Mouse (Mus musculus): ENCODE data around the gene Olfr1150-ps1. TPM values are rescaled to one million over a fixed set of nuclear protein-coding genes. Genes with fewer than 3 reads are reported as not detected.

Olfr1150-ps1 gene
- total RNA-seq (2014; rRNA removed): not detected in 2 replicates
- not detected in 2 replicates for polyA plus RNA-seq (2012; rRNA removed)

- peaks cover 5% of the 10 kb centered on the region; the same call in 1 of the 2 replicates for H3K4me1 ChIP-seq (ENCODE audit: control insufficient read depth, insufficient read depth, low read length)
- no peaks in the 10 kb centered on the region for H3K79me2 ChIP-seq (ENCODE audit: control insufficient read depth, insufficient read depth, low read length)
- WGBS: 77% methylated on average over 1 of the region's 1 CpGs
- no peak within 1 kb of the TSS for H3K27ac ChIP-seq (replicated peaks; ENCODE audit: insufficient read depth, low read depth, low read length)
- H3K4me3 ChIP-seq (ENCODE audit: insufficient read depth, low read depth, low read length): no peak within 1 kb of the TSS
- H3K9ac ChIP-seq (ENCODE audit: low read depth, low read length): no peak within 1 kb of the TSS
- no peaks in the 10 kb centered on the region for H3K27me3 ChIP-seq (ENCODE audit: control insufficient read depth, insufficient read depth, low read length)
- no peak for TF ChIP-seq CTCF (IDR thresholded peaks at IDR 0.05; ENCODE audit: low read depth, low read length)
- no peak for TF ChIP-seq POLR2A (IDR thresholded peaks at IDR 0.05; ENCODE audit: extremely low read depth, insufficient read depth, low read length)
- DNase-seq (ENCODE audit: extremely low read depth, low read depth, low spot score): no peak
- no peaks in the 10 kb centered on the region for H3K36me3 ChIP-seq (ENCODE audit: control insufficient read depth, insufficient read depth, low read length)
Observed at GRCm38 (mm10) chr2:87843693-87844092, at the start of gene Olfr1150-ps1. Gene Olfr1150-ps1 (plus strand): TSS chr2:87843993.

GRCm38 (mm10) chr2:87800292-87800691, 43.5 kb upstream of the Olfr1150-ps1 start, which contains the start of gene Olfr1143:
Gene Olfr1143 (plus strand): TSS chr2:87800592.
- Histone ChIP-seq H3K4me1 (ENCODE audit: control insufficient read depth, insufficient read depth, low read length) (no peaks in the 10 kb centered on the region), H3K79me2 (ENCODE audit: control insufficient read depth, insufficient read depth, low read length) (no peaks in the 10 kb centered on the region), H3K27me3 (ENCODE audit: control insufficient read depth, insufficient read depth, low read length) (no peaks in the 10 kb centered on the region), H3K27ac (replicated peaks; ENCODE audit: insufficient read depth, low read depth, low read length) (no peak within 1 kb of the TSS), H3K4me3 (ENCODE audit: insufficient read depth, low read depth, low read length) (no peak within 1 kb of the TSS), H3K9ac (ENCODE audit: low read depth, low read length) (no peak within 1 kb of the TSS), H3K36me3 (ENCODE audit: control insufficient read depth, insufficient read depth, low read length) (no peaks in the 10 kb centered on the region)
- TF ChIP-seq POLR2A (IDR thresholded peaks at IDR 0.05; ENCODE audit: extremely low read depth, insufficient read depth, low read length) (no peak), CTCF (IDR thresholded peaks at IDR 0.05; ENCODE audit: low read depth, low read length) (no peak)
- DNase-seq (ENCODE audit: extremely low read depth, low read depth, low spot score): no peak

- Histone ChIP-seq H3K79me2 (ENCODE audit: control insufficient read depth, insufficient read depth, low read length) (no peaks in the 10 kb centered on the region), H3K27ac (replicated peaks; ENCODE audit: insufficient read depth, low read depth, low read length) (no peak within 1 kb of the TSS), H3K4me1 (ENCODE audit: control insufficient read depth, insufficient read depth, low read length) (no peaks in the 10 kb centered on the region), H3K9ac (ENCODE audit: low read depth, low read length) (no peak within 1 kb of the TSS), H3K27me3 (ENCODE audit: control insufficient read depth, insufficient read depth, low read length) (no peaks in the 10 kb centered on the region), H3K4me3 (ENCODE audit: insufficient read depth, low read depth, low read length) (no peak within 1 kb of the TSS), H3K36me3 (ENCODE audit: control insufficient read depth, insufficient read depth, low read length) (no peaks in the 10 kb centered on the region)
- no peak for DNase-seq (ENCODE audit: extremely low read depth, low read depth, low spot score)
- 63% methylated on average over 1 of the region's 1 CpGs for WGBS
- TF ChIP-seq CTCF (IDR thresholded peaks at IDR 0.05; ENCODE audit: low read depth, low read length) (no peak), POLR2A (IDR thresholded peaks at IDR 0.05; ENCODE audit: extremely low read depth, insufficient read depth, low read length) (no peak)
Observed at GRCm38 (mm10) chr2:87809522-87809921, 34.3 kb upstream of the Olfr1150-ps1 start, which contains the start of gene Olfr1145. Gene Olfr1145 (plus strand): TSS chr2:87809822.

- no peak for DNase-seq (ENCODE audit: extremely low read depth, low read depth, low spot score)
- H3K4me3 ChIP-seq (ENCODE audit: insufficient read depth, low read depth, low read length): no peak within 1 kb of the TSS
- no peaks in the 10 kb centered on the region for H3K4me1 ChIP-seq (ENCODE audit: control insufficient read depth, insufficient read depth, low read length)
- WGBS: 93% methylated on average over 1 of the region's 1 CpGs
- no peaks in the 10 kb centered on the region for H3K36me3 ChIP-seq (ENCODE audit: control insufficient read depth, insufficient read depth, low read length)
- H3K27ac ChIP-seq (replicated peaks; ENCODE audit: insufficient read depth, low read depth, low read length): no peak within 1 kb of the TSS
- no peak for TF ChIP-seq CTCF (IDR thresholded peaks at IDR 0.05; ENCODE audit: low read depth, low read length)
- TF ChIP-seq POLR2A (IDR thresholded peaks at IDR 0.05; ENCODE audit: extremely low read depth, insufficient read depth, low read length): no peak
- H3K27me3 ChIP-seq (ENCODE audit: control insufficient read depth, insufficient read depth, low read length): no peaks in the 10 kb centered on the region
- no peak within 1 kb of the TSS for H3K9ac ChIP-seq (ENCODE audit: low read depth, low read length)
- H3K79me2 ChIP-seq (ENCODE audit: control insufficient read depth, insufficient read depth, low read length): no peaks in the 10 kb centered on the region
Observed at GRCm38 (mm10) chr2:87830233-87830632, 13.6 kb upstream of the Olfr1150-ps1 start, which contains the start of gene Olfr1148. Gene Olfr1148 (plus strand): TSS chr2:87830533.

GRCm38 (mm10) chr2:87855562-87855961, 11.8 kb downstream of the Olfr1150-ps1 start, which contains the start of gene Olfr1151:
Gene Olfr1151 (plus strand): TSS chr2:87855862.
- Histone ChIP-seq H3K79me2 (ENCODE audit: control insufficient read depth, insufficient read depth, low read length) (no peaks in the 10 kb centered on the region), H3K9ac (ENCODE audit: low read depth, low read length) (no peak within 1 kb of the TSS), H3K4me3 (ENCODE audit: insufficient read depth, low read depth, low read length) (no peak within 1 kb of the TSS), H3K27ac (replicated peaks; ENCODE audit: insufficient read depth, low read depth, low read length) (no peak within 1 kb of the TSS), H3K27me3 (ENCODE audit: control insufficient read depth, insufficient read depth, low read length) (no peaks in the 10 kb centered on the region), H3K36me3 (ENCODE audit: control insufficient read depth, insufficient read depth, low read length) (no peaks in the 10 kb centered on the region), H3K4me1 (ENCODE audit: control insufficient read depth, insufficient read depth, low read length) (no peaks in the 10 kb centered on the region)
- DNase-seq (ENCODE audit: extremely low read depth, low read depth, low spot score): no peak
- WGBS: 79% methylated on average over 1 of the region's 1 CpGs
- TF ChIP-seq CTCF (IDR thresholded peaks at IDR 0.05; ENCODE audit: low read depth, low read length) (no peak), POLR2A (IDR thresholded peaks at IDR 0.05; ENCODE audit: extremely low read depth, insufficient read depth, low read length) (no peak)

GRCm38 (mm10) chr2:87866192-87866591, 22.4 kb downstream of the Olfr1150-ps1 start, which contains the start of gene Olfr1152:
Gene Olfr1152 (plus strand): TSS chr2:87866492.
- Histone ChIP-seq H3K4me1 (ENCODE audit: control insufficient read depth, insufficient read depth, low read length) (no peaks in the 10 kb centered on the region), H3K4me3 (ENCODE audit: insufficient read depth, low read depth, low read length) (no peak within 1 kb of the TSS), H3K79me2 (ENCODE audit: control insufficient read depth, insufficient read depth, low read length) (no peaks in the 10 kb centered on the region), H3K9ac (ENCODE audit: low read depth, low read length) (no peak within 1 kb of the TSS), H3K27me3 (ENCODE audit: control insufficient read depth, insufficient read depth, low read length) (no peaks in the 10 kb centered on the region), H3K27ac (replicated peaks; ENCODE audit: insufficient read depth, low read depth, low read length) (no peak within 1 kb of the TSS), H3K36me3 (ENCODE audit: control insufficient read depth, insufficient read depth, low read length) (no peaks in the 10 kb centered on the region)
- TF ChIP-seq CTCF (IDR thresholded peaks at IDR 0.05; ENCODE audit: low read depth, low read length) (no peak), POLR2A (IDR thresholded peaks at IDR 0.05; ENCODE audit: extremely low read depth, insufficient read depth, low read length) (no peak)
- DNase-seq (ENCODE audit: extremely low read depth, low read depth, low spot score): no peak
